Mouse (Mus musculus) erythroblast, embryonic 14.5 days (primary cell): Measurements from ENCODE around the gene Tcp10c.
"Not testable (repeated sequence)": the region's sequence is repeated elsewhere in the genome, so short reads cannot be mapped to it uniquely, and the experiment has no call there.

Source experiments
- GATA1 ChIP-seq: IDR thresholded peaks from 2 replicates; pipeline ENCODE4 v1.6.1; 2012; ENCODE audit warnings: low read length, inconsistent platforms, mixed read lengths
- TAL1 ChIP-seq: IDR thresholded peaks from 3 replicates; pipeline ENCODE4 v1.6.1; 2012; ENCODE audit warnings: low read length, inconsistent platforms, mixed read lengths

DNA sequence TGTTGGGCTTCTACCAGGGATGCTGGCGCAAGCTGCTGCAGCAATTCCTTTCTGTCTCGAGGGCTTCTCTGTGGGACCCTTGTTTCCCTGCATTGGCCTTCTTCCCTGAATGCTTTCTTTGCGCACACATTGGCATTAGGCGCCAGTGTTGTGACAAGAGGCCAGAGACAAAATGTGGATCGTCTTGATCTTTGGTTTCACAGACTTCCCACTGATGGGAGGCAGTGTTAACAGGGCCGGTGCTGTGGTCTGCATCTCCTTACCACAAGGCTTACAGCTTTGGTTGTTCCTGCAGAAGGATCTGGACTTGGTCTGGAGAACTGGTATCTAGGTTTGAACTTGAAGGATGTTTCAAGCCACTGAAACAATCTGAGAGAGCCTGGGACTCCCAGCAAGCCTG lies 72.1 kb downstream of the Tcp10c start:
- not testable (repeated sequence) for TF ChIP-seq TAL1, GATA1
